Mouse (Mus musculus): ENCODE results near the gene Hsp90ab1. TPM values are rescaled to one million over a fixed set of nuclear protein-coding genes. Genes with fewer than 3 reads are reported as not detected.

The Hsp90ab1 gene
- polyA plus RNA-seq, 1 experiment from 2014 or later = 483 TPM

GRCm38 (mm10) chr17:45588370-45588769, 15.3 kb upstream of the Hsp90ab1 start:
- Histone ChIP-seq H3K4me1 (replicated peaks; ENCODE audit: control insufficient read depth, insufficient read depth, low read length) (peaks cover 11% of the 10 kb centered on the region; the same call in 1 of the 2 replicates), H3K27me3 (replicated peaks; ENCODE audit: control insufficient read depth, insufficient read depth, low read length) (no peaks in the 10 kb centered on the region), H3K9ac (ENCODE audit: low read depth, low read length) (no peak overlapping the region), H3K36me3 (ENCODE audit: control insufficient read depth, insufficient read depth) (peaks cover 29% of the 10 kb centered on the region; the same call in 1 of the 2 replicates), H3K4me3 (ENCODE audit: low read depth, low read length) (no peak overlapping the region), H3K4me2 (replicated peaks; ENCODE audit: low read depth) (no peak overlapping the region), H3K27ac (ENCODE audit: low read depth, low read length) (no peak overlapping the region), H3K9me3 (ENCODE audit: control insufficient read depth) (no peaks in the 10 kb centered on the region)
- 87% methylated on average over 7 of the region's 7 CpGs for WGBS
- ATAC-seq = no peak
- no peak for TF ChIP-seq CTCF (IDR thresholded peaks at IDR 0.05; ENCODE audit: low read depth)

- H3K4me1 ChIP-seq (replicated peaks; ENCODE audit: control insufficient read depth, insufficient read depth, low read length) = no peaks in the 10 kb centered on the region
- no peak overlapping the region for H3K4me2 ChIP-seq (replicated peaks; ENCODE audit: low read depth)
- no peak overlapping the region for H3K4me3 ChIP-seq (ENCODE audit: low read depth, low read length)
- WGBS = 97% methylated on average over 3 of the region's 3 CpGs
- peaks cover 29% of the 10 kb centered on the region; the same call in 1 of the 2 replicates for H3K36me3 ChIP-seq (ENCODE audit: control insufficient read depth, insufficient read depth)
- peak; percentile 63 for TF ChIP-seq CTCF (IDR thresholded peaks at IDR 0.05; ENCODE audit: low read depth)
- no peaks in the 10 kb centered on the region for H3K9me3 ChIP-seq (ENCODE audit: control insufficient read depth)
- H3K9ac ChIP-seq (ENCODE audit: low read depth, low read length) = no peak overlapping the region
- peak overlapping the region; percentile 41; the same call in 1 of the 2 replicates for H3K27ac ChIP-seq (ENCODE audit: low read depth, low read length)
- ATAC-seq = no peak
- H3K27me3 ChIP-seq (replicated peaks; ENCODE audit: control insufficient read depth, insufficient read depth, low read length) = no peaks in the 10 kb centered on the region
These were observed 13.4 kb upstream of the Hsp90ab1 start for GRCm38 (mm10) chr17:45586449-45586837.

- H3K4me3 ChIP-seq (ENCODE audit: low read depth, low read length) = no peak overlapping the region
- no peak overlapping the region for H3K4me2 ChIP-seq (replicated peaks; ENCODE audit: low read depth)
- H3K36me3 ChIP-seq (ENCODE audit: control insufficient read depth, insufficient read depth) = peaks cover 29% of the 10 kb centered on the region; the same call in 1 of the 2 replicates
- no peak for ATAC-seq
- H3K27me3 ChIP-seq (replicated peaks; ENCODE audit: control insufficient read depth, insufficient read depth, low read length) = no peaks in the 10 kb centered on the region
- 72% methylated on average over 23 of the region's 23 CpGs for WGBS
- H3K9me3 ChIP-seq (ENCODE audit: control insufficient read depth) = no peaks in the 10 kb centered on the region
- no peak for TF ChIP-seq CTCF (IDR thresholded peaks at IDR 0.05; ENCODE audit: low read depth)
- H3K27ac ChIP-seq (ENCODE audit: low read depth, low read length) = peak overlapping the region; percentile 68
- H3K9ac ChIP-seq (ENCODE audit: low read depth, low read length) = no peak overlapping the region
- no peaks in the 10 kb centered on the region for H3K4me1 ChIP-seq (replicated peaks; ENCODE audit: control insufficient read depth, insufficient read depth, low read length)
These were observed 12.8 kb upstream of the Hsp90ab1 start for GRCm38 (mm10) chr17:45585725-45586448.

- H3K36me3 ChIP-seq (ENCODE audit: control insufficient read depth, insufficient read depth) = peaks cover 27% of the 10 kb centered on the region; the same call in 1 of the 2 replicates
- H3K27me3 ChIP-seq (replicated peaks; ENCODE audit: control insufficient read depth, insufficient read depth, low read length) = no peaks in the 10 kb centered on the region
- H3K4me1 ChIP-seq (replicated peaks; ENCODE audit: control insufficient read depth, insufficient read depth, low read length) = no peaks in the 10 kb centered on the region
- 32% methylated on average over 14 of the region's 14 CpGs for WGBS
- ATAC-seq = peak; percentile 34
- H3K4me2 ChIP-seq (replicated peaks; ENCODE audit: low read depth) = peak overlapping the region; percentile 25; the same call in 1 of the 2 replicates
- peak; percentile 92 for TF ChIP-seq CTCF (IDR thresholded peaks at IDR 0.05; ENCODE audit: low read depth)
- no peak overlapping the region for H3K4me3 ChIP-seq (ENCODE audit: low read depth, low read length)
- H3K9ac ChIP-seq (ENCODE audit: low read depth, low read length) = no peak overlapping the region
- no peaks in the 10 kb centered on the region for H3K9me3 ChIP-seq (ENCODE audit: control insufficient read depth)
- peak overlapping the region; percentile 68 for H3K27ac ChIP-seq (ENCODE audit: low read depth, low read length)
These were observed 12.0 kb upstream of the Hsp90ab1 start for GRCm38 (mm10) chr17:45584939-45585678.

- no peaks in the 10 kb centered on the region for H3K9me3 ChIP-seq (ENCODE audit: control insufficient read depth)
- H3K27ac ChIP-seq (ENCODE audit: low read depth, low read length) = peak overlapping the region; percentile 68
- H3K4me1 ChIP-seq (replicated peaks; ENCODE audit: control insufficient read depth, insufficient read depth, low read length) = no peaks in the 10 kb centered on the region
- no peaks in the 10 kb centered on the region for H3K27me3 ChIP-seq (replicated peaks; ENCODE audit: control insufficient read depth, insufficient read depth, low read length)
- ATAC-seq = peak; percentile 25; the same call in 1 of the 2 replicates
- H3K9ac ChIP-seq (ENCODE audit: low read depth, low read length) = no peak overlapping the region
- H3K4me2 ChIP-seq (replicated peaks; ENCODE audit: low read depth) = peak overlapping the region; percentile 25; the same call in 1 of the 2 replicates
- H3K36me3 ChIP-seq (ENCODE audit: control insufficient read depth, insufficient read depth) = peaks cover 19% of the 10 kb centered on the region; the same call in 1 of the 2 replicates
- no peak for TF ChIP-seq CTCF (IDR thresholded peaks at IDR 0.05; ENCODE audit: low read depth)
- 55% methylated on average over 12 of the region's 12 CpGs for WGBS
- H3K4me3 ChIP-seq (ENCODE audit: low read depth, low read length) = no peak overlapping the region
These were observed 11.2 kb upstream of the Hsp90ab1 start for GRCm38 (mm10) chr17:45584096-45584896.
